Comparison of ENCODE assay signal across 16 mouse cellular contexts in the genomic region with DNA sequence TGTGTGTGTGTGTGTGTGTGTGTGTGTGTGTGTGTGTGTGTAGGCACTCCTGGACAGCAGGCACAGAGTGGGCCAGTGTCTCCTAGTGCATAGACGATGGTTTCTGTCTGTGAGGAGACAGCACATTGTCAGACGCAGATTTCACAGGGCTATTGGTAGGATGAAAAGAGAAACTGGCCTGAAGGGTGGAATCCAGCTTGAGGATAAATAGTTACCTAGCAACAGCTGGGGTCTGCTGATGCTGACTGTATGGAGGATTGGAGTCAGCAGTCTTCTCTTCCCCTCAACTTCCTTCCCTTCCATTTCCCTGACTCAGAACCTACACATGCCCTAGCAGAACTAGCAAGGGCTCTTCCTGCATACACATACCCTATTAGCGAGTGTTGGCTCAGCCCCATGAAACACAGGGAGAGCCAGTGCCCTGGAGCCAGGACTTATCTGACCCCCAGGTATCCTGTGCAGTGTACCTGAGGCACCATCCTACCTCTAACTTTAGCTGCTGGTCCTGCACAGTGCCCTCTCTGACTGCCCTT. TPM values are rescaled to one million over a fixed set of nuclear protein-coding genes. Genes with fewer than 3 reads are reported as not detected.
DNase-seq lines count a peak whose midpoint lies in the region; ATAC-seq and TF ChIP-seq lines count a peak whose summit lies in the region.
"Had no signal": no experiment of that assay in that cellular context is flagged by ENCODE, and none has a peak within 500 bp of the region (broad histone marks: within the 10 kb centered on the region; RNA-seq: fewer than 3 reads in every experiment).

No protein-coding gene starts in this region.

- H3K4me2 ChIP-seq in hindbrain, embryonic 14.5 days (replicated peaks) = no peak overlapping the region
- H3K4me2 ChIP-seq in midbrain, embryonic 16.5 days (ENCODE audit: low read length) = no peak overlapping the region
- H3K4me2 ChIP-seq: limb, embryonic 13.5 days; lung, embryonic 15.5 days had no signal

- no peaks in the 10 kb centered on the region for H3K9me3 ChIP-seq in hindbrain, embryonic 14.5 days (ENCODE audit: control insufficient read depth, low read length)
- H3K9me3 ChIP-seq in midbrain, embryonic 16.5 days (replicated peaks; ENCODE audit: control insufficient read depth, low read length, poor library complexity, severe bottlenecking) = no peaks in the 10 kb centered on the region
- H3K9me3 ChIP-seq: limb, embryonic 13.5 days; lung, embryonic 15.5 days had no signal

- peak; percentile 33 for DNase-seq in liver, adult 2 months (ENCODE audit: extremely low read depth, low read depth, low spot score)
- no peak for DNase-seq in liver
- no peak for DNase-seq in hindbrain, embryonic 14.5 days (ENCODE audit: low spot score)
- no peak for DNase-seq in urinary bladder, adult 18-20 months (ENCODE audit: low spot score in 2 of 2)
- no peak for DNase-seq in right cerebral cortex, postnatal 14 days
- DNase-seq: adrenal gland, adult 8-10 months; cerebellum, adult 9-11 months; right cerebral cortex, postnatal 25 days had no signal

- no peak overlapping the region for H3K4me3 ChIP-seq in liver, adult 2 months (ENCODE audit: insufficient read depth, low read depth, low read length)
- no peak overlapping the region for H3K4me3 ChIP-seq in brown adipose tissue, adult 24 weeks (ENCODE audit: insufficient read depth, low read depth, low read length)
- no peak overlapping the region for H3K4me3 ChIP-seq in hindbrain, embryonic 14.5 days (replicated peaks; ENCODE audit: low read length)
- H3K4me3 ChIP-seq in midbrain, embryonic 16.5 days (ENCODE audit: low read depth, low read length) = no peak overlapping the region
- H3K4me3 ChIP-seq: limb, embryonic 13.5 days; lung, embryonic 15.5 days; myocyte had no signal

- peaks cover 7% of the 10 kb centered on the region for H3K4me1 ChIP-seq in liver, adult 2 months (ENCODE audit: control insufficient read depth, insufficient read depth, low read length)
- H3K4me1 ChIP-seq in brown adipose tissue, adult 24 weeks (ENCODE audit: control insufficient read depth, insufficient read depth, insufficient read length, low read length) = no peaks in the 10 kb centered on the region
- peaks cover 32% of the 10 kb centered on the region for H3K4me1 ChIP-seq in hindbrain, embryonic 14.5 days (replicated peaks; ENCODE audit: control insufficient read depth, insufficient read depth, low read length)
- peaks cover 35% of the 10 kb centered on the region for H3K4me1 ChIP-seq in midbrain, embryonic 16.5 days (ENCODE audit: control insufficient read depth, insufficient read depth, low read length)
- H3K4me1 ChIP-seq: lung, embryonic 15.5 days had no signal

- H3K27ac ChIP-seq in liver, adult 2 months (replicated peaks; ENCODE audit: insufficient read depth, low read depth, low read length) = no peak overlapping the region
- H3K27ac ChIP-seq in brown adipose tissue, adult 24 weeks (replicated peaks; ENCODE audit: low read depth, low read length) = peak overlapping the region; percentile 51
- peak overlapping the region; percentile 74 for H3K27ac ChIP-seq in hindbrain, embryonic 14.5 days
- peak overlapping the region; percentile 87 for H3K27ac ChIP-seq in midbrain, embryonic 16.5 days (ENCODE audit: low read length)
- H3K27ac ChIP-seq: kidney, postnatal 0 days; limb, embryonic 13.5 days; lung, embryonic 15.5 days had no signal

- TF ChIP-seq CTCF in liver, adult 2 months (IDR thresholded peaks at IDR 0.05; ENCODE audit: low read depth, low read length) = no peak

- WGBS in liver, adult 2 months = 80% methylated on average over 3 of the region's 3 CpGs
- WGBS in hindbrain, embryonic 14.5 days = 39% methylated on average over 3 of the region's 3 CpGs
- WGBS in midbrain, embryonic 16.5 days = 19% methylated on average over 3 of the region's 3 CpGs

- no peaks in the 10 kb centered on the region for H3K79me2 ChIP-seq in liver, adult 2 months (ENCODE audit: control insufficient read depth, insufficient read depth, low read length)

- TF ChIP-seq POLR2A in liver, adult 2 months (IDR thresholded peaks at IDR 0.05; ENCODE audit: extremely low read depth, insufficient read depth, low read length) = no peak

- no peaks in the 10 kb centered on the region for H3K27me3 ChIP-seq in liver, adult 2 months (ENCODE audit: control insufficient read depth, insufficient read depth, low read length)
- no peaks in the 10 kb centered on the region for H3K27me3 ChIP-seq in hindbrain, embryonic 14.5 days (ENCODE audit: control insufficient read depth, insufficient read depth, low read length)
- H3K27me3 ChIP-seq in midbrain, embryonic 16.5 days (ENCODE audit: control insufficient read depth, insufficient read depth, low read depth, low read length) = no peaks in the 10 kb centered on the region
- H3K27me3 ChIP-seq: lung, embryonic 15.5 days had no signal

- no peak for ATAC-seq in hindbrain, embryonic 14.5 days (ENCODE audit: low FRiP score)
- peak; percentile 37 for ATAC-seq in midbrain, embryonic 16.5 days
- ATAC-seq: intestine, embryonic 16.5 days had no signal

- no peak overlapping the region for H3K9ac ChIP-seq in liver, adult 2 months (ENCODE audit: low read depth, low read length)
- H3K9ac ChIP-seq in hindbrain, embryonic 14.5 days = no peak overlapping the region
- H3K9ac ChIP-seq in midbrain, embryonic 16.5 days (ENCODE audit: low read depth, low read length) = no peak overlapping the region
- H3K9ac ChIP-seq: limb, embryonic 13.5 days; lung, embryonic 15.5 days had no signal

- no peaks in the 10 kb centered on the region for H3K36me3 ChIP-seq in liver, adult 2 months (ENCODE audit: control insufficient read depth, insufficient read depth, low read length)
- H3K36me3 ChIP-seq in hindbrain, embryonic 14.5 days (replicated peaks; ENCODE audit: control insufficient read depth, insufficient read depth) = no peaks in the 10 kb centered on the region
- H3K36me3 ChIP-seq in midbrain, embryonic 16.5 days (ENCODE audit: control insufficient read depth, insufficient read depth, low read length) = no peaks in the 10 kb centered on the region
- H3K36me3 ChIP-seq: limb, embryonic 13.5 days; lung, embryonic 15.5 days had no signal

RNA-seq across cellular contexts. Expression of a gene that starts 23.7 kb away (rescaled TPM):
- 0.13 TPM in 1 of 2 replicates, not detected in the other for total RNA-seq in liver, adult 2 months (2014; rRNA removed)
- 0.06 and 0.07 TPM in 2 replicates for polyA plus RNA-seq in liver, adult 2 months (2012; rRNA removed)
- not detected in 2 replicates for polyA plus RNA-seq in brown adipose tissue, adult 24 weeks (2012; ENCODE audit: insufficient read depth, insufficient read length, missing spikeins)
- 135 and 154 TPM in 2 replicates for polyA plus RNA-seq in hindbrain, embryonic 14.5 days (2014; fragmentation: Nextera tagmentation; extraction: Ambion mirVana)
- polyA plus RNA-seq in midbrain, embryonic 16.5 days (2015; fragmentation: Nextera tagmentation; extraction: Ambion mirVana) = 147 and 182 TPM in 2 replicates
- total RNA-seq: megakaryocyte progenitor cell, adult 5-6 weeks had no signal
- polyA plus RNA-seq: intestine, embryonic 16.5 days; myocyte had no signal

Comparison
In these comparisons a context has a peak if more than half of its experiments do, and no peak if none do; other contexts are left out.
1. RNA of a gene that starts 23.7 kb away (polyA plus RNA-seq): 147 to 182 TPM in midbrain, embryonic 16.5 days and 135 to 154 TPM in hindbrain, embryonic 14.5 days; 0.06 to 0.07 TPM in liver, adult 2 months and not detected in brown adipose tissue, adult 24 weeks; every median in the first group is over 100 times any median in the second.